Mouse (Mus musculus): ENCODE results near the gene Fam3c.

Fam3c gene

DNA sequence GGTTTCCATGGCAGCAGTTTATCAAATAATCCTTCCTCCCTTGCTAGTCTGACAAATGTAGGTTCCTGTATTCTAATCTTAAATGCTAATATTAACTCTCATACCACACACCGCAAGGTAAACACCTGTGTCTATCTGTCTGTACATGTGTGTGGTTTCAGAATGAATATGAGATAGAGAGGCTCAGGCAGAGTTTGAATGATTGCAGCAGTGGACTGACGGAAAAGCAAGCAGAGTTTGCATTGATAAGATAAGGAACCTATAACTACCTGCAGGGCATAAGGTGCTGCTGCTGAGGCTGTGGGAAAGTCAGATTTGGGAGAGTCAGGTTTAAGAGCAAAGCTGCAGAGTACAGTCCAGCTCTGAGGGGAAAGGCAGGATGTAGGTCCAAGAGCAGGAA lies 10.9 kb upstream of the Fam3c start:
- Histone ChIP-seq H3K36me3 (ENCODE audit: control insufficient read depth, insufficient read depth, low read length, poor library complexity, severe bottlenecking) (no peaks in the 10 kb centered on the region), H3K27me3 (ENCODE audit: control insufficient read depth, insufficient read depth, low read length, poor library complexity, severe bottlenecking) (no peaks in the 10 kb centered on the region)
- no peak for DNase-seq (ENCODE audit: low read depth, low spot score)

DNA sequence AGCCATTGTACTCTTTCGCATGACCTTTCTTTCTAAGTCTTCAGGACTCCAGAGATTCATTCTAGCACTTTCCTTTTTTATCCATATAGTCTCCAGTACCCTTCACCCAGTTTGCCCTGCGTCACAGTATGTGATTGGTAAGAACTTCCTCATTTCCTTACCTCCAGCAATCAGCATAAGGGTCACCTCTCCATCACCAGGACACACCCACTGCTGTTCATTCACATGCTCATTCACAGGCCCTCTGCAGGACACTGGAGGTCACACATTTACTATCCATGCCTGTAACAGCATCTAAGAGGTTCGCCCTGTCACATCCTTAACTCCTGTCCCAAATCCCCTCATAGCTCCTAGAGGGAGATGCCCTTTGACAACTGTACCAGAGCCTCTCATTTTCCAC lies 7.5 kb upstream of the Fam3c start:
- DNase-seq (ENCODE audit: low read depth, low spot score): peak; percentile 70
- H3K36me3 ChIP-seq (ENCODE audit: control insufficient read depth, insufficient read depth, low read length, poor library complexity, severe bottlenecking): no peaks in the 10 kb centered on the region
- H3K27me3 ChIP-seq (ENCODE audit: control insufficient read depth, insufficient read depth, low read length, poor library complexity, severe bottlenecking): no peaks in the 10 kb centered on the region

DNA sequence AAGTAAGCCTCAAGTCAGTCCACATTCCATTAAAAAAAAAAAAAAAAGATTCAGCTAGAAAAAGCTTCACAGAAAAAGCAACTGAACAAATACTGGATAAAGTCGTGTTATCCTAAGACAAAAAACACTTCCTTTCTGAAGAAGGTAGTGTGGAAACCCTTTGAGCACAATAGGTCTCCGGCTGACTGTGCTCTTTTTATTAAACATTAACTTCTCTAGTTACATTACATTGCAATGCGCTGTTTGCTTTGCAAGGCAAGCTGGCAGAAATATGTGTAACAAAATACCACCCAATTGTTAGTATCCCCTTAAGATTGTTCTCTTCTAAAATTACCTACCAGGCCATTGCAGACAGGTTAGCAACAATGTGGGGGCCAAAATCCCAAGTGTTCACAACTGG lies 5.9 kb upstream of the Fam3c start:
- no peak for DNase-seq (ENCODE audit: low read depth, low spot score)
- H3K36me3 ChIP-seq (ENCODE audit: control insufficient read depth, insufficient read depth, low read length, poor library complexity, severe bottlenecking): no peaks in the 10 kb centered on the region
- no peaks in the 10 kb centered on the region for H3K27me3 ChIP-seq (ENCODE audit: control insufficient read depth, insufficient read depth, low read length, poor library complexity, severe bottlenecking)

DNA sequence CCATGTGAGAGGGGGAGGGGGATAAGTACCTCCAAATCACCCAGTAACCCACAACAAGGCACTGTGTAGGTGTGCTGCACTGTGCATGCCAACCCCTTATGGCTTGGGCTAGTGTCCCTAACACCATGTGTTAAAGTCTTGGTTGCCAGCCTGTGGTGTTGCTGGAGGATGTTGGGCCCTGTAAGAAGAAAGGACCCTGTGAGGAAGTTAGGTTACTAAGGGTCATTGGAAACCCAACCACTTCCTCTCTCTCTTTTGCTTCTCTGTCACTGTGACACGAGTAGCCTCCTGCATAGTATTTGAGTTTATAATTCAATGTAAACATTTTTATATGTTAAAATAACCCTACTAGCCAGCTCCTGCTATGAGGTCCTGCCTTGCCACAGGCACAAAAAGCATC lies 3.0 kb upstream of the Fam3c start:
- peak; percentile 62 for DNase-seq (ENCODE audit: low read depth, low spot score)
- Histone ChIP-seq H3K36me3 (ENCODE audit: control insufficient read depth, insufficient read depth, low read length, poor library complexity, severe bottlenecking) (no peaks in the 10 kb centered on the region), H3K27me3 (ENCODE audit: control insufficient read depth, insufficient read depth, low read length, poor library complexity, severe bottlenecking) (no peaks in the 10 kb centered on the region)

DNA sequence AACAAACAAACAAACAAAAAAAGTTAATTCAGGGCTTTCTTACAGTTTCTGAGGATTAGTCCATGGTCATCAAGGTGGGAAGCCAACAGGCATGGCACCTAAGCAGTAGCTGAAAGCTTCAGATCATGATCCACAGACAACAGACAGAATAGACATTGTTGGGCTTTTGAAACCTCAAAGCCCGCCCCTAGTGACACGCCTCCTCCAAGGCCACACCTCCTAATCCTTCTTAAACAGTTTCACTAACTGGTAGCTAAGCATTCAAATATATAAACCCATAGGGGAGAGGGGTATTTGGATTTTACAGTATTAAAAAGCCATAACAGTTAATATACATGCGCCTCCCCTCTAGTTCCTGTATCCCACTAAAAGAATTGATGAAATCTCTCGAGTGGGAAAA lies 1.3 kb upstream of the Fam3c start:
- Histone ChIP-seq H3K27me3 (ENCODE audit: control insufficient read depth, insufficient read depth, low read length, poor library complexity, severe bottlenecking) (no peaks in the 10 kb centered on the region), H3K36me3 (ENCODE audit: control insufficient read depth, insufficient read depth, low read length, poor library complexity, severe bottlenecking) (no peaks in the 10 kb centered on the region)
- DNase-seq (ENCODE audit: low read depth, low spot score): peak; percentile 38

GRCm38 (mm10) chr6:22355396-22356085 lies 502 bp downstream of the Fam3c start:
- Histone ChIP-seq H3K36me3 (ENCODE audit: control insufficient read depth, insufficient read depth, low read length, poor library complexity, severe bottlenecking) (0 out of 2 replicates have a peak, but pooled peaks cover 2% of the 10 kb centered on the region), H3K27me3 (ENCODE audit: control insufficient read depth, insufficient read depth, low read length, poor library complexity, severe bottlenecking) (no peaks in the 10 kb centered on the region)
- no peak for DNase-seq (ENCODE audit: low read depth, low spot score)

GRCm38 (mm10) chr6:22354675-22355074 lies 1.4 kb downstream of the Fam3c start:
- DNase-seq (ENCODE audit: low read depth, low spot score): no peak
- Histone ChIP-seq H3K36me3 (ENCODE audit: control insufficient read depth, insufficient read depth, low read length, poor library complexity, severe bottlenecking) (0 out of 2 replicates have a peak, but pooled peaks cover 2% of the 10 kb centered on the region), H3K27me3 (ENCODE audit: control insufficient read depth, insufficient read depth, low read length, poor library complexity, severe bottlenecking) (no peaks in the 10 kb centered on the region)

DNA sequence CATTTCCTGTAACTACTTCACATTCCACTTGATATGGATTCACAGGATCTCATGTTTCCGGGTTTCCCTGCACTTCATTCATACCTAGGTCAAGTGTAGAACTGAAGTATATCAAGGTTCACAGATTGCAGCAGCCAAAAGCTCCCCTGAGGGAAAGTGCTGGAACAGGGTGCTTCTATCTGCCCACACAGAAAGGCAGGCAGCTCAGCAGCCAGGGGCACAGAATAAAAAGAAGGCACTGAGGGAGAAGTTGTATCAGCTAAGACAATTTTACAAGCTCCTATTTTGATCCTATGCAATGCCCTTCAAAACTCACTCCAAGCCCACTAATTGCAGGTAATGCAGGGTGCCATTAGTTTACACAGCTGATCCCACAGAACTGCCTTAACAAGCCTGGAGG lies 2.0 kb downstream of the Fam3c start:
- no peak for DNase-seq (ENCODE audit: low read depth, low spot score)
- no peaks in the 10 kb centered on the region for H3K27me3 ChIP-seq (ENCODE audit: control insufficient read depth, insufficient read depth, low read length, poor library complexity, severe bottlenecking)
- 0 out of 2 replicates have a peak, but pooled peaks cover 2% of the 10 kb centered on the region for H3K36me3 ChIP-seq (ENCODE audit: control insufficient read depth, insufficient read depth, low read length, poor library complexity, severe bottlenecking)

GRCm38 (mm10) chr6:22351551-22351950 lies 4.5 kb downstream of the Fam3c start:
- H3K27me3 ChIP-seq (ENCODE audit: control insufficient read depth, insufficient read depth, low read length, poor library complexity, severe bottlenecking): no peaks in the 10 kb centered on the region
- H3K36me3 ChIP-seq (ENCODE audit: control insufficient read depth, insufficient read depth, low read length, poor library complexity, severe bottlenecking): 0 out of 2 replicates have a peak, but pooled peaks cover 2% of the 10 kb centered on the region
- no peak for DNase-seq (ENCODE audit: low read depth, low spot score)

DNA sequence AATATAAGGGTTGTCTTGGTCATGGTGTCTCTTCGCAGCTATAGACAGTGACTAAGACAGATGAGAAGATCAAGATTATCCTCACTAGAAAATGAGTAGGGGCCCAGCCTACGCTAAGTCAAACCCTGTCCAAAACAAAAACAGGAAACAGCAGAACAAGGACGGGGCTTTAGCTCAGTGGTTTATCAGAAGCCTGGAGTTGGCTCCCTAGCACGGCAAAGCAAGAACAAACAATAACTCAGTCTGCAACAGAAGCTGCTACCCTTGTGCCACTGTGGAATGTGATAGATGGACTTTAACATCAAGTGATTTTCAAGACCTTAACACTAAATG lies 5.8 kb downstream of the Fam3c start:
- no peak for DNase-seq (ENCODE audit: low read depth, low spot score)
- H3K27me3 ChIP-seq (ENCODE audit: control insufficient read depth, insufficient read depth, low read length, poor library complexity, severe bottlenecking): no peaks in the 10 kb centered on the region
- H3K36me3 ChIP-seq (ENCODE audit: control insufficient read depth, insufficient read depth, low read length, poor library complexity, severe bottlenecking): 0 out of 2 replicates have a peak, but pooled peaks cover 2% of the 10 kb centered on the region

GRCm38 (mm10) chr6:22349531-22350238 lies 6.4 kb downstream of the Fam3c start:
- H3K27me3 ChIP-seq (ENCODE audit: control insufficient read depth, insufficient read depth, low read length, poor library complexity, severe bottlenecking): no peaks in the 10 kb centered on the region
- DNase-seq (ENCODE audit: low read depth, low spot score): no peak

DNA sequence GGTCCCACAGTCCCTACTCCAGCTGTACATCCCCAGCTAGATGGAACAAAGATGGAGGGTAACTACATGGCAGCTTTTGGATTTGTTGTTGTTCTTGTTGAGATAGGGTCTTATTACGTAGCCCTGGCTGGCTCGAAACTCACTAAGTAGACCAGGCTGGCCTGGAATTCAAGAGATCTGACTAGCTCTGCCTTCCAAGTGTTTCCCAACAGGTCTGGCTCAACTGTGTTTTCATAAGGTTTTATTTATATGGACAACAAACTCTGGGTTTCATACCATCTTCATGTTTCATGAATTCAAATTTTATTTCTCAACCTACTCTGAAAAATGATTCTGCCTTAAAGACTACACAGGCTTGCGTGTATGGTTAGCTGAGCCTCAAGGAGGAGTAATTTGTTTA lies 7.1 kb downstream of the Fam3c start:
- no peak for DNase-seq (ENCODE audit: low read depth, low spot score)
- H3K36me3 ChIP-seq (ENCODE audit: control insufficient read depth, insufficient read depth, low read length, poor library complexity, severe bottlenecking): 0 out of 2 replicates have a peak, but pooled peaks cover 2% of the 10 kb centered on the region
- H3K27me3 ChIP-seq (ENCODE audit: control insufficient read depth, insufficient read depth, low read length, poor library complexity, severe bottlenecking): no peaks in the 10 kb centered on the region

More at GRCm38 (mm10) chr6:22349531-22350238, 6.4 kb downstream of the Fam3c start:
- H3K36me3 ChIP-seq (ENCODE audit: control insufficient read depth, insufficient read depth, low read length, poor library complexity, severe bottlenecking): 0 out of 2 replicates have a peak, but pooled peaks cover 2% of the 10 kb centered on the region

- Histone ChIP-seq H3K27me3 (ENCODE audit: control insufficient read depth, insufficient read depth, low read length, poor library complexity, severe bottlenecking) (no peaks in the 10 kb centered on the region), H3K36me3 (ENCODE audit: control insufficient read depth, insufficient read depth, low read length, poor library complexity, severe bottlenecking) (0 out of 2 replicates have a peak, but pooled peaks cover 2% of the 10 kb centered on the region)
- DNase-seq (ENCODE audit: low read depth, low spot score): no peak
Observed at GRCm38 (mm10) chr6:22348130-22348529, 7.9 kb downstream of the Fam3c start.

DNA sequence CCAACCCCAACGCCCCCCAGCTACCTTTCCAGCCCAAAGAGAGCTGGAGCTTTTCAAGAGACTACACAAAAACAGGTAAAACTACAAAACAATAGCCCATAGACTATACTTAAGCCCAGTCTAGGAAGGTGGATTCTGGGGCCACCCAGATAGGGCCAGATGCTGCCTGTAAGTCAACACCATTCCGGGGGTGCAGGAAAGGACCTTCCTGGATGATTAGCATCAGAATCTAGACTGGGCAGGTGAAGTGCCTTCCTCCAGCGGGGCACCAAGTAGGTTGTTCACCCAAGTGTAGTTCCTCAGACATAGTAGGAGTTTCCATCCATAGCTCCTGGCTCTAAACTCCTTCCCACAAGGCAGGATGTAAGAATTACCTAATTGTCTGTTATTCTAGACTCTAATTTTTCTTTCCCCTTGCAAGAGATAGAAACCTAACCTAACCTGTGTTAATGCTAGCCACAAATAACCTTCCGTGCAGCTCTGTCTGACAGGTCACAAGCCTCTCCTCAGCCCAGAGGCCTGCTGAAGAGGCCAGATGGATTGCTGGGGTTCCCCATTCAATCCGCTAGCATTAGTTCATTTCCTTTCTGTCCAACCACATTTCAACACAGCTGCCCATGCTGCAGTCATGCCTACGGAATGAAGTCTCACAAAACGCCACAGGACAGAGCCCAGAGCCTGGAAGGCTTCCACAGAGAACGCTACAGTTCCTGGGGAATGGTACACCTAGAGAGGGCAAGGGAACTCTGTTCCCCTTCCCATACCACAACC lies 8.7 kb downstream of the Fam3c start:
- H3K27me3 ChIP-seq (ENCODE audit: control insufficient read depth, insufficient read depth, low read length, poor library complexity, severe bottlenecking): no peaks in the 10 kb centered on the region
- peak; percentile 36 for DNase-seq (ENCODE audit: low read depth, low spot score)
- 0 out of 2 replicates have a peak, but pooled peaks cover 2% of the 10 kb centered on the region for H3K36me3 ChIP-seq (ENCODE audit: control insufficient read depth, insufficient read depth, low read length, poor library complexity, severe bottlenecking)

DNA sequence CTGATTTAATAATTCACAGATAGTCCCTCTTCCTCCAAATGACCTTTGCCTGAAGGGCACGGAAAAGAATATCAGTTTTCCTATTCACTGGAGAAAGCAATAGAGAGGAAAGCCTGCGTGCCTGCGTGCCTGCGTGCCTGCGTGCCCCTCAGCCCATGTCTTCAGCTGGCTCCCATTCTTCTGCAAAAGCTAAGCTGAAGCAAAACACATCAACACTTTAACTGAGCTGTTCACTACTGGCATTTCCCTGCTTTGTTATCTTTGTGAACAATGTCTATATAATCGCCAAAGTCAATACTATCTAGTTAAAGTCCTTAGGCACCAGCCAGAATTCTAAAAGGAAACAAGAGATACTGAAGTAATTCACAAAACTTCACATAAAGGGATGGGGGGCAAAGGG lies 11.6 kb downstream of the Fam3c start:
- no peak for DNase-seq (ENCODE audit: low read depth, low spot score)
- H3K27me3 ChIP-seq (ENCODE audit: control insufficient read depth, insufficient read depth, low read length, poor library complexity, severe bottlenecking): no peaks in the 10 kb centered on the region

More for the DNA sequence above, 11.6 kb downstream of the Fam3c start:
- H3K36me3 ChIP-seq (ENCODE audit: control insufficient read depth, insufficient read depth, low read length, poor library complexity, severe bottlenecking): no peaks in the 10 kb centered on the region

Data from splenic B cell, adult 2 months (primary cell).